Mouse (Mus musculus): ENCODE results near the gene Aff1.

The Aff1 gene

DNA sequence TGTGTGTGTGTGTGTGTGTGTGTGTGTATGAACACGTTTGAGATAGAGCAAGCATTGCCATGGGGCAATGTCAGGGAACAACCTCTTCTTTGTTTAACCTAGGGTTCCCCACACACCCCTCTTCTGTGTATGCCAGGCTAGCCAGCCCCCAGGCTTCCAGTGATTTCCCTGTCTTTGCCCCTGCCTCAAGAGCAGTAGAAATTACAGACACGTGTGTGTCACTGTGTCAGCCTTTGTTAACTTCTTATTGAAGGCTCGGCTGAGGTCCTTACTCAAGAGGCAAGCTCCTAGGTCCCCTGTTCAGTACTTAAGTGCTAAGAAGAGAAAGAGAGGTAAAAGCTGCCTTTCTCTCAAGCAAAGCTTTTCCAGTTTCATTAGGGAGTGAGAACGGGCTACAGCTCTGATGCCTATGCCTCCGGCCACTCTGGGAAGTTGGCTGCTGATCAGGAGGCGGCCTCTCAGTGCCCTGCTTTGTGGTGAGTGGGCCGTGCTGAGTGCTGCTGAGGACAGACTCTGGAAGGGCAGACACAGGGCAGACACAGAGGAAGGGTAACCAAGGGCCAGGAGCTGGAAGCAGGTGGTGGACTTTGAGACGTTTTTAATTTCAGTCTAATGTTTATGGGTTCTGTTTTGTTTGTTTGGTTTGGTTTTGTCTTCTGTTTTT is 111.9 kb downstream of the Aff1 start:
- DNase-seq (ENCODE audit: low read depth) = no peak

DNA sequence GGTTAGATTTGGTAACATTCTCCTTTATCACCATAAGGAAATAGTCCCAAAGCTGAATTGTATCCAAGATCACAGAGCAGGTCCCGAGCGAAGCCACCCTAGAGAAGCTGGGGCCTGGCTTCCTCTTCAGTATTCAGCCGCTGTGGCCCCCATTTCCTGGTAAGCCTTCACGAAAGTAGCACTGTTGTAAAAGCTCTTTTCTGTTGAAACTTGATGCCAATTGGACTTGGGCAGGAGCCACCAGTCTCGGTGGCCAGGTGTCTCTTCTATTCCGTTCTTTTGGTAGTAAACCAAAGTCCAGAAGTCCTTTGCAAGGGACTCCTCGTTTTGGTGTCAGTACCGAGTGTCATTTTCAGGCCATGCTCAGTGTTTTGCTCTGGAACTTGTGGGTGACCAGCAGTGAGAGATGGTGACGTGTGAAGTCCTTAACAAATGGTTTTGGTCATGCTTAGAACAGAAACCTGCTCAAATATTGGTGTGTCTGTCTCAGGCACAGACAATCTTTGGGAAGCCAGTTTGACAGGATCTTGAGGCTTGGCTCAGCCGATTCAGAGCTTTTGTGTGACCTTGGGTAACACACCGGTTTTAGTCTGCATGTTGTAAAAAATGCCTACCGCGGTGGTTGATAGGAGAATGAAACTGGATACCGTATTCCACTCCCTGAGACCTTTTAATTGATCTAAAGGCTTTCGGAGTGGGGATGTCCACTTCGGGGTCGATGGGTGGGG is 114.8 kb downstream of the Aff1 start:
- no peak for DNase-seq (ENCODE audit: low read depth)

DNA sequence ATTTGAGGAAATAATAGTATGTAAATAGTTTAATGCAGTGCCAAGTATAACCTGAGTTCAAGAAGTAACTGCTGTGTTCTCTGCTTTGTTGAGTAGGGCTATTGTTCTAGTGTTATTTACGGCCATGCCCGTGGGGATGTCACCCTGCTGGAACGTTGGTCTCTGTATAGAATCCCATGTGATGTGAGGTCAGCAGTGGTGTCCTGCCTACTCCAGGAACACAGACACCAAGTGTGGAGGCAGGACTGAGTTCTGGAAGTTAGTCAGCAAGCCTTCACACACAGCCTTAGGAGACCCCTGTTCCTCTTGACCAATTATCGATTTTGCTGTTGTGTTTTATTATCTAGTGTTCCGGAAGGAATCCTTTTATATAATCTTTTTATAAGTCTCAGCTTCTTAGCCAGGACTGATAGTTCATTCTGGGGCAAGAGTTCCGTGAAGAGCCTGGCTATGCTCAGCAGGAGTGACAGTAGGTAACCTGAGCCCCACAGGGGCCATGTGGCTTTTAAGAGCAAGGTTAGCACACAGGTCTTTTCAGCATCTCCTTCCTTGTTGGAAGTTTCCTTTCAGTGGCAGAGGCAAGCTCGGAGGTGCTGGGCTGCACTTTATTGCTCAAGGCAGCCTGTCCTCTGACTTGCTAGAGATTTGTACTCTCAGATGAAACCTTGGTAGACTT is 115.6 kb downstream of the Aff1 start:
- no peak for DNase-seq (ENCODE audit: low read depth)

DNA sequence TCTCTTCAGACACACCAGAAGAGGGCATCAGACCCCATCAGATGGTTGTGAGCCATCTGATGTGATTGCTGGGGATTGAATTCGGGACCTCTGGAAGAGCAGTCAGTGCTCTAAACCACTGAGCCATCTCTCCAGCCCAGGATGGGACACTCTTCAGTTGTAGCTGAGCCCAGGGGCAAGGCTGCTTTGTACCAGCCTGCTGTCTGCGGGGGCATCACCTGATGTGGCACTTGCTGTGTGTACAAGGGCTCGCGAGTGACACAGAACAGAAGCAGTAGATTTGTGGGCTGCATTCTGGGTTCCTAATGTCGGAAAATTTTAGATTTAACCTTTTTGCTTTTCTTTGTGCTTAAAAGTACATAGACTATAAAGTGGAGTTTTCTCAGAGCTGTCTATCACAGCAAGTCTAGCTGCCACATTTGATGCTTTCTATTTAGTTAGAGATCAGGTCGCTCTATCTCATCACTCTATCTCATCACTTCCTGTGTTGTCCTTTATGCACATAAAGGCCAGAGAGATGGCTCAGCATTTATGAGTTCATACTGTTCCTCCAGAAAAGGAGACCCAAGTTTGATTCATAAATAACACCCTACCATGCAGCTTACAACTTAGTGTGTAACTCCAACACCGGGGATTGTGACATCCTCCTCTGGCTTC is 117.6 kb downstream of the Aff1 start:
- peak; percentile 38 for DNase-seq (ENCODE audit: low read depth)

DNA sequence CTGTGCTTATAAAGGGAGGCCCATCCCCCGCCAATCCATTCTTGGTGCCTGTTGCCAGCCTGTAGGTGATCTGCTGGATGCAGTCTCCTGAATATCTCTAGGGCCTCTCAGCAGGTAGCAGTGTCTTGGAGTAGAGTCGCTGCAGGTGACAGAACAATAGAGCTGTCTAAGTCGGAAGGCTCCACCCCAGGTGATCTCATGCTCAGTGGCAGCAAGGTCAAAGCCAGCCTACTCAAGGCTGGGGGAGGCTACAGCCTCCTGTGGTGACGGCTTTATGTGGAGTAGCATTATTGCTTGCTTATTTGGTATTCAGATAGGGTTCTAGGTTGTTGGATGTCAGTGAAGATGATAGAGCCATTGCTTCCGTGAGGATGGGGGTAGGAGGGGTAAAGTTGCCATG is 121.1 kb downstream of the Aff1 start:
- no peak for DNase-seq (ENCODE audit: low read depth)

DNA sequence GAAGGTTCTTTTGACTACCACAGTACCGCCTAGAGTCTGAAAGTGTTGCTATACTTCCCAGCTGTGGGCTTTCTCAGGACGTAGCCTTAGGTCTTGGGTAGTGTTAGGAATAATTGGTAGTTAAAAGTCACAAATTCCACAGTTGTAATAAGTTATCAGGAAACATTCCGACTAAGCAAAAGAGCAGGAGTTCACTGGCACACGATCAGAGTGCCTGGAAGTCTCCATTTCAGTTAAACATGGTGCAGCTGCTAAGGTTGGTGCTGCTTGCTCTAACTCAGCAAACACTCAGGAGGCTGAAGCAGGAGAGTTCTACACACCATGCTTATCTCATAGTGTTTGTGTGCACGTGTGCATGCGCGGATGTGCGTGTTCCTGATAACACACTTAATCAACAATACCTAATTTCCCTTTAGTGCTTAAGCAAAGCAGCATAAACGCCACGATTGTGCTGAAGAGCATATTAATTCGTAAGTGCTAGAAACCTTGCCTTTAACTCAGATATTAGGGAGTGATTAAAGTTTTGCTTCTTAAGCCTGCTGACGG is 121.9 kb downstream of the Aff1 start:
- no peak for DNase-seq (ENCODE audit: low read depth)

DNA sequence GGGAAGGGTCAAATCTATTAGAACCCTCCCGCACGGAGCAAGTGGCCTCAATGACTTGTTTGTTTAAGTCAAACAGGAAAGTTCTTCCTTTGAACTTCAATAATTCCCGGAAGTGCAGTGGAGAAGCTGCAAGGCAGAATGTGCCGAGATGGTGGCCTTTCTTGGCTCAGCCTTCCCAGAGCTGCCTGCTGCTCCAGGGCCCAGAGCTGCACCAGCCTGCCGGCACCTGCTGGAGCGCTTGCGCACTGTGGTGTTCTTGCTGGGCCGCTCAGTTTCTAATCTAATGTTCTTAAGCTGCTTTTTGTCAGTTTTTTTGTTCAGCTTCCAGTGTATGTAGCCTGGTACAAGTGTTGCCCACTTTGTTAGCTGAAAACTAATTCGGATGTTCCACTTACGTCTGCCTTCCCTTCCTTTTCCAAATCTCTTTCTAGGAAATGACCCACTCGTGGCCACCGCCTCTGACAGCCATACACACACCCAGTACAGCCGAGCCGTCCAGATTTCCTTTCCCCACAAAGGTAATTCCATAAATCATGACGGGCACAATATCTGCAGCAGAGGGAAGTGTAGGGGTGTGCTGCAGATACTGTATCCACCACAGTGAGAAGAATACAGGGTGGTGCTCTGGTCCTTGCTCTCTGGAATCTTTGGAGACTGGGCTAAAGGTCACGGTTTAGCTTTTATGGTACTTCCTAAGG is 122.5 kb downstream of the Aff1 start:
- no peak for DNase-seq (ENCODE audit: low read depth)

DNA sequence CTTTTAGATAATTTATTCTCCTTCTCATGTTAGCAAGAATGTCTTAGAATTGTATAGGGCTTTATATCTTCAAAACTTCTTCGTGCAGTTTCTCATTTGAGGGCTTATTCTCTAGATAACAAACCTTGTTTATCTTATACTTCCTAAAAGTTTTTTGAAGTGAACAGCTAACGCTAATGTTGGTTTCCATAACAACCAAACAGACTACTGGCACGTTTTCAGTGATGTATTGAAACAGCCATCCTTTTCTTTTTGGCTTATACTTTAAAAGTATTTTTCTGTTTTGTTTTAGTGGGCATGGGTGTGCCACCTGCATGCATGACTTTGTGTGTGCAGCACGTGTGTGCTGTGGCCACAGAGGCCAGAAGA is 123.1 kb downstream of the Aff1 start:
- DNase-seq (ENCODE audit: low read depth) = peak; percentile 13

DNA sequence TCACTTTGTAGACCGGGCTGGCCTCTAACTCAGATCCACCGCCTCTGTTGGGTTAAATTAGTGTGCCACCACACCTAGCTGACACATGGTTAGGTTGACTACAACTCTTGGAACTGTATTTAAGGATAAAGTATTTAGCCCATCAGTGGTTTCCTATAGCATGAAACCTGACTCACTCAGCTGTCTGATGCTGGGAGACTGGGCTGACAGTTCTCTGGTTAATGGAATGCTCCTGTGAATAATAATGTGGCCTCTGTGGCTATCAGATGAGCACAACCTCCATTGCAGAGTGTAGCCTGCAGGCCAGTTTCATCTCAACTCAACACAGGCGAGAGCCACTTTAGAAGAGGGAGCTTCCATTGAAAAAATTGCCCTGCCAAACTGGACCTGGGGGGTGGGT is 124.5 kb downstream of the Aff1 start:
- DNase-seq (ENCODE audit: low read depth) = no peak

DNA sequence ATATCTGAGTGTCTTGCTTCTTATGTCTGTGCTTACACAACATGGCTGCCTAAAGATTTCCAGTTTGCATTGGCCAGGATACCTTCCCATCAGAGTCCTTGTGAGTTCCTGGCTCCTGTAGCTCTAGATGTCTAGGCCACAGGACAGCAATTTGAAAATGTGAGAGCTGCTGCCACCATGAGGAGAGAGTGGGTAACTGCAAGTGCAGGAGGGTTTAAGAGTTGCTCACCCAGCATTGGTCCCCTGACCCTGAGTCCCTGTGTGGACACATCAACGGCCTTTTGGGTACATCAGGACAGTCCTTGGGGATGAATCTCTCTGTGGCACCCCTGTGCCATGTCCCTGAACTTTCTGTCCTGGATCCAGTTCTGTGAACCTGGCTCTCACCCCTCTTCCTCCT is 125.6 kb downstream of the Aff1 start:
- peak; percentile 86 for DNase-seq (ENCODE audit: low read depth)

DNA sequence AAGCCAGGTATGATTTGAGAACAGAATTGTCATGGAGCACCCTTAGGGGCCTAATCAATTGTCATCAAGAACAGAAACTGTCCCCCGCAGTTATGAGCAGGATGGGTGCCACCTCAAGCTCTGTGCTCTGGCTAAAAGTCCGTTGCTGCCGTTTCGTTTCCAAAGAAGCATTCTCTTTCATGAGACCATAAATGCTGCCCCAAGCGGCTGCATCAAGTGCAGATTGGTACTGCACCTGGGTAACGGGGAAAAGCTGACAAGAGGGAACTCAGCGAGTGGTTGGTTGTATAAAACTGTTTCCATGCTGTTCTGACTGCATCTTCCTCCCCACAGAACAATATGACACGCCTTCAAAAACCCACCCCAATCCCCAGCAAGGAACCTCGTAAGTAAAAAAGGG is 126.4 kb downstream of the Aff1 start:
- no peak for DNase-seq (ENCODE audit: low read depth)

DNA sequence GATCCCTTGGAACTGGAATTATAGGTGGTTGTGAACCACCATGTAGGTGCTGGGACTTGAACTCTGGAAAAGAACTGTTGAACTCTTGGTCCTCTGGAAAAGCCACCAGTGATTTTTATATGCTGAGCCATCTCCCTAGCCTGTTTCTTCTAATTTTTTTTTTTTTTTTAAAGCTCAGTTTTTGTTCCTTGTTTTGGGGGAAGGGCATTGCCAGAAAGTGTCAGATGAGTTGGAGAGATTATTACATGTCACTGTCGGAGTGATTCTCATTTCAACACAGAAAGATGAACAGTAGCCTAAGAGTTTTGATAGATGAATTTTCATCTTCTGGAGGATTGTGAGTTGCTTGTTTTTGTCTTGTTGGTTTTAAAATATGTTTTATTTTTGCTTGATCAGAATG is 127.5 kb downstream of the Aff1 start:
- no peak for DNase-seq (ENCODE audit: low read depth)

DNA sequence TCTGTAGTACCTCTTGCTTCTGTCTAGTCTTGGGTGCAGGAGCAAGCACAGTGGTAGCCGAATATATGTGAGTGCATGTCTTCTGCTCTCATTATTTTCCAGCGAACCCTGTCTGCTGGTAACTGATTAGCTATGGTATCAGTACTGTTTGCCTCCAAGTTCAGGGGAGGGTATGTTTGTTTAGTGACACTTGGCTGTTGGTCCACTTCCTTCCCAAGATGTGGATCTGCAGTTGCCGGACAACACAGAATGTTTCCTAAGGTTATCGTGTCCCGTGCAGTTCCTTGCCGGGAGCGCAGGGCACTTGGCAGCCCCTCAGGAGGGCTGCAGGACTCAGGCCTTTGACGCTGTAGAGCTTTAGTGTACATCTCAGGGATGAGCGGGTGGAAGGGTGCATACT is 128.9 kb downstream of the Aff1 start:
- no peak for DNase-seq (ENCODE audit: low read depth)

DNA sequence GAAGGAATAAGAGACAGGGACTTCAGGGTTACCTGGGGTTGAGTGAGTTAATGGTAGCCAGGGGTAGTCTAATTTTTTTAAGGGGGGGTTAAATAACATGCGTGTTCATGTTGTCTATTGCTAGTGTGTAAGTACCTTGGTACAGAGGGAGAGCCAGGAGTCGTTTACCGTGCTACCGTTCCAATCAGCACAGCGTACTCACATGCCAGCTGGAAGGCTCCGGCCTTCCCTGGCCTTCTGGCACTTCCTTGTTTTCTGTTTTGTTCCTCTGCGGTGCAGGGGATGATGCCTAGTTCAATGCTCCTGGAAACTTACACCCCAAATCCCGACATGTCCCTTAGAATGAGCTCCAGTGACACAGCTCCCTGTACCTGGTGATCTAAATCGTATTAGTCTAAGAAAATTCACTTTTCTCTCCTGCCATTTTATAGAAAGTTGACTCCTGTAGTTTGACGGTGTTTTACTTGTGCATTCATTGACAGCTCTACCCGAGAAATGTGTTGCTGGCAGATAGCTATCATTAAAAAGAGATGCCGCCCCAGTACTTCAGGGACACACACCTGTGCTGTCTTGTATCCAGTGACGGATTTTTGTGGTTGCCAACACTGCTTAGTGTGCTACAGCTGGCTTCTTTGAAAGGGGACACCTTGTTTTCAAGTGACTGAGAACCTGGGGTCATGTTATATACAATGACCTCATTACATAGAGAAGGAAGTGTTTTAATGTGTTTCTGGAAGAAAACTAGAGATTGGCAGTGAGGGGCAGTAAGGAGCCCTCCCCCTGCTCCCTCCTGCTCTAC is 129.5 kb downstream of the Aff1 start:
- no peak for DNase-seq (ENCODE audit: low read depth)

DNA sequence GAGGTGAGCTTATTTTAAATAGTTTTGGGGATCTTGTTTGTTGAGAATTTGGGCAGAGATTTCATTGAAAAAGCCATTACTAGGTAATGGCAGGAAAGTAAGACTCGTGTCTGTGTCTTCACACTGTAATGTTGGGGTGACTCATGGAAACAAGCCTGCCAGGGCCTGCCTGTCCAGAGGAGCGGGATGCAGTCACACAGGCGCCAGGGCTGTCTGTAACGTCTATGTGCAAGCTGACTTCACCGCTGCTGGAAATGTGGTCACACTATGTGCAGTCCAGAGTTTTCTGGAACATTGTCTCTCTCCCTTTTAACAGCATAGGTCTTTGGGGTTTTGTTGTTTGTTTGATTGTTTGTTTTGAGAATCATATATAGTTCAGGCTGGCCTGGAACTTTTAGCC is 130.8 kb downstream of the Aff1 start:
- DNase-seq (ENCODE audit: low read depth) = no peak

DNA sequence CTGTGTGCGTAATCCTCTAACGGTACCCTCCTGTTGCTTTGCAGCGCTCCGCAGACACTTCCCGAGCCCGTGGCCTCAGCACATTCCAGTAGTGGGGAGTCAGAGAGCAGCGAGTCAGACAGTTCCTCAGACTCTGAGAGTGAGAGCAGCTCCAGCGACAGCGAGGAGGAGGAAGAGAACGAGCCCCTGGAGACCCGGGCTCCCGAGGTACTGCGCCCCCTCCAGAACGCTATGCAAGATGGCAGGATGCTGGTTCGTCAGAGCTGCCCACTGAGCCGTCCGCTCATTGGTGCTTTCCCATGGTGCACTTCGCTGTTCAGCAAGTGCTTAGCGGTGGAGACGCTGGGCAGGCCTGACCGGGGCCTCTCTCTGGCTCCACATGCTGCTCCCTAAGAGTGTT is 136.1 kb downstream of the Aff1 start:
- DNase-seq (ENCODE audit: low read depth) = no peak

DNA sequence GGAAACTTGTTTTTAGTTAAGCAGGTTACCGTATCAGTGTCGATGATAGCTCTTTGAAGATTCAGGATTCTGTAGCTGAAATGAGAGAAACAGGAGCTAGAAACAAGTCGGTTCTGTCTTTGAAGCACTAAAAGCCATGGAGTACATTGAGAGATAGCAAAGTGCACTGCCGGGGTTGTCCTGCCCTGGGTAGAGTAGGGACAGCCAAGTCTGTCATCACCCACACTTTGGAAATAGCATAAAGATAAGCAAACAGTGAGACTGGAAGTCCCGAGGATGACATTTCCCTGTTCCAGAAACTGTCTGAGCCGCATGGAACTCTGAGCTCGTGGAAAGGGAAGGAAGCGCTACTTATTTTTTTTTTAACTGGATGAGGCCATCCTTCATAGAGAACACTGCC is 136.6 kb downstream of the Aff1 start:
- no peak for DNase-seq (ENCODE audit: low read depth)

DNA sequence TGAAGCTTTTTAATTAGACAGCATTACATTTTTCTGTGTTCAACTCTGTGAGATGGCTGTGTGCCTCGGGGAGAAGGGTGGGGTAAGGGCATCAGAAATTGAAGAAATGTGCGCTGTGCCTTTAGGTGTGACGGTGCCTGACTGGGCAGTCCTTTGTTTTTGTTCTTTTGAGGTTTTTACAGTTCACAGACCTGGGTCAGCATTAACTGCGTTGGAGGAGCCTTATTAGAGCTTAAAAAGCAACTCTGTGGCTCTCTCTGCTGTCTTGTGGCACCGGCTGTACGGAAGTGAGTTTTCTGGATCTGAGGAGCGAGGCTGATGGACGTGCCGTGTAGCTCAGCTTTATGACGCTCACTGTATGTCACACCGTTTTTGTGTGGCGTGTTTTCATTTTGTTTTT is 137.0 kb downstream of the Aff1 start:
- DNase-seq (ENCODE audit: low read depth) = no peak

DNA sequence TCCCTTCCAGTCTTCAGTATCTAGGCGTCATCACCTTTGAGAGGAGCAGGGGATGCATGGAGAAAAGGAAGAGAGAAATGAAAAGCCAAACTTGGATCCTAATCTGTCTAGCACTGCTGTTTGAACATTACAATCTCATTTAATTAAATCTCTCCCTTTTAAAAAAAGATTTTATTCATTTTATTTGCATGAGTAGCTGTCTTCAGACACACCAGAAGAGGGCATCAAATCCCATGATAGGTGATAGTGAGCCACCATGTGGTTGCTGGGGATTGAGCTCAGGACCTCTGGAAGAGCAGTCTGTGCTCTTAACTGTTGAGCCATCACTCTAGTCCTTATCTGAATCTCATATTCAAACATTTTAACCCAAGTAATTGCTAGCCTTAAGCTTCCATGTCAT is 138.7 kb downstream of the Aff1 start:
- DNase-seq (ENCODE audit: low read depth) = no peak

DNA sequence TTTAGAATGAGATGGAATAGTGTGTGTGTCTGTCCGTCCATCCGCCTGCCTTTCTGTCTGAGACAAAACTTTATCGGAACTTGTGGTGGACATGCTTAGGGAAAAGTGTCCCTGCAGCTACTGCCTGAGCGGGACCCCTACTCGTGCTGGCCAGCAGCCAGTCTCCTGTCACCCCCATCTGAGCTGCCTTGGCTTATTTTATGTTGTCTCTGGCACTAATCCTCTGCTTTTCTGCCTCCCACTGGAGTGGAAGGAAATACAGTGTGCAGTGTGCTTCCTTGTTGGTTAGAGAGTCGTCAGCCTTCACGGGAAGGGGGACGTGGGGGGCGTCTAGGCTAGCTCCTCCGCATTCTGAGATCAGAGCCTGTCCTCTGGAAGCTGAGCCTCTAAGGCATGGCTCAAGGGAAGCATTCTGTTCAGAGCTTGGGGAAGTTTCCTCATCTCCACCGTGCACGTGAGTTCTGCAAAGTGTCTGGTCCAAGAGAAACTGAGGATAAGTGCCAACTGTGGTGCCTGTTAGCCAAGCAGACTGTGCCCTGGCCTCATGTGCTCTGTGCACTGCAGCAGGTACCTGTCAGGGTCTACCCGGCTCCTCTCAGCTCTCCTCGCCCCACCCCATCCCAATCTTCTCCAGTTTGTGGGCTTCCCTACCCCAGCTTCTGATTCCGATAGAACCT is 143.4 kb downstream of the Aff1 start:
- no peak for DNase-seq (ENCODE audit: low read depth)

Measured in induced T-regulatory cell, adult 2 months (primary cell).